Mouse (Mus musculus): ENCODE measurements around the gene Gm10228.

DNA sequence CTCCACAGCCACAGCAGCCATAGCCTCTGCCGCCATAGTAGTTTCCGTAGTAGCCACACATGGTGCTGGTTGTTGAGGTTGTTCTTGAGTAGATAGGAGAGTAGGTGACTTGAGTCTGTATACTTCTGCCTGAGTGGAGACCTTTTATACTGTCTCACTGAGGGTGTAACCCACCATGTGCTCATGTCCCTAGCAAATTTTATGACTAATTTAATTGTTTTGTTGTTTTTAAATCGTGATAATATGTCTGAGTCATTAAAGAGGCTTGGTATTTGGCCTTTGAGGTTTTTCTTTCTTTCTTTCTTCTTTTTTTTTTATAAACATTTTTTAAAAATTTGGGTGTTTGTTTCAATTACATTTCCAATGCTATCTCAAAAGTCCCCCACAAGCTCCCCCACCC is 6.5 kb upstream of the Gm10228 start, which contains the start of gene Krtap6-5:
- TF ChIP-seq POLR2A (IDR thresholded peaks at IDR 0.05; ENCODE audit: borderline replicate concordance, extremely low read depth, insufficient read depth, insufficient read length, poor library complexity, severe bottlenecking) = no peak
- no peak for TF ChIP-seq CTCF (IDR thresholded peaks at IDR 0.05; ENCODE audit: borderline replicate concordance, extremely low read depth, insufficient read depth, insufficient read length)

Measured in brain, embryonic 14.5 days (tissue).